8 mouse cellular contexts compared by ENCODE assay signal in the genomic region with DNA sequence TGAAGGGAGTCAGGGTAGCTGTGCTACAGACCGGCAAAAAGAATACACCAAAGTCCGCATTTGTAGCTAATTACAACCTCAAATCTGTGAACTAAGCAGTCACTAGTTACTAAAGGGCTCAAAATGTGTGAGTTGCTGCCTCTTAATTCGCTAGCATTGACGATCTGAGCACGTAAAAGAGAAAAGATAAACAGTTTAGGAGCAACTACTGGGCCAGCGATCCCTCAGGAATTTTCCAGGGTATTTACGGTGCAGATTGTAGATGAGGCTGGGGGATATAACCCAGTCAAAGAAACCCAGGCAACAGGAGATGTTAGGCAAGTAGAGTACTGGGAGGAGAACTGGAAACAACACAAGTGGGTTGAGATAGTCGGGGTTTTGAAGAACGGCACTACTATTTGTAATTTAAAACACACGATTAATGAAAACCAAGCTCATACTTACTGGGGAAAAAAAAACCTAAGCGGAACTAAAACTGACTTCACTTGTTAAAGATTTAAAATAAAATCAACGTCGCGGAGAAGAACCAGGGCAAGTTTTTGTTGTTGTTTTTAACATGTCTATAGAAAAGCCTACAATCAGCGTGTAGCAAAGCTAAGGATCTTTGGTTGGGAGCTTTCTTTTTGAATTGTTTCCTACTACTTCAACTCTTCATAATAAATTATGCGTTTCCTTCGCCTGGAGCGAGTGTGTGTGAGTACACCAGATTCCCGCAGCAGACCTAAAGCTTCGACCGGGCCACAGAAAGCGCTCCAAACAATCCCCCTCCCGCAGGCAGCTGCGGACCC.
DNase-seq lines count a peak whose midpoint lies in the region; ATAC-seq and TF ChIP-seq lines count a peak whose summit lies in the region.

No protein-coding gene starts in this region.

- no peaks in the 10 kb centered on the region for H3K27me3 ChIP-seq in embryonic facial prominence, embryonic 11.5 days (ENCODE audit: control insufficient read depth, insufficient read depth, low read length)
- no peaks in the 10 kb centered on the region for H3K27me3 ChIP-seq in intestine, embryonic 14.5 days (replicated peaks; ENCODE audit: control insufficient read depth, insufficient read depth, low read length)
- no peaks in the 10 kb centered on the region for H3K27me3 ChIP-seq in midbrain, postnatal 0 days (ENCODE audit: insufficient read depth, low read length)

- ATAC-seq in embryonic facial prominence, embryonic 11.5 days (replicated peaks; ENCODE audit: insufficient number of reproducible peaks, low FRiP score, low TSS enrichment, low read depth), result no peak
- ATAC-seq in intestine, embryonic 14.5 days (replicated peaks; ENCODE audit: low FRiP score, low TSS enrichment, low read depth), result 0 out of 2 replicates have a peak, but pooled peaks have one; percentile 11
- peak; percentile 18 for ATAC-seq in midbrain, postnatal 0 days (ENCODE audit: low FRiP score)
- no peak for ATAC-seq in inflammation-experienced regulatory T-cells, adult 6 months

- intact Hi-C loops in left cerebral cortex, adult 2 months (cut with DNase I), result loop anchor here (5.0 to 10.0 kb wide), 3 partner anchors 122 to 484 kb away; no protein-coding TSS in a partner anchor
- intact Hi-C loops in left cerebral cortex, postnatal 25 days (cut with DNase I), result loop anchor here (5.0 to 10.0 kb wide), 3 partner anchors 164 to 1172 kb away; partner anchors contain the start of gene Dmac1

- peak overlapping the region; percentile 70 for H3K4me3 ChIP-seq in left cerebral cortex, adult 2 months
- peak overlapping the region; percentile 84 for H3K4me3 ChIP-seq in embryonic facial prominence, embryonic 11.5 days (ENCODE audit: low read depth, low read length)
- peak overlapping the region; percentile 63 for H3K4me3 ChIP-seq in intestine, embryonic 14.5 days (ENCODE audit: low read depth, low read length)
- peak overlapping the region; percentile 89 for H3K4me3 ChIP-seq in midbrain, postnatal 0 days (ENCODE audit: low read depth, low read length)

- peak overlapping the region; percentile 92 for H3K9ac ChIP-seq in embryonic facial prominence, embryonic 11.5 days (replicated peaks; ENCODE audit: low read length)
- H3K9ac ChIP-seq in intestine, embryonic 14.5 days (ENCODE audit: low read length), result peak overlapping the region; percentile 92
- H3K9ac ChIP-seq in midbrain, postnatal 0 days (replicated peaks; ENCODE audit: low read length, poor library complexity, severe bottlenecking), result peak overlapping the region; percentile 92

- DNase-seq in left cerebral cortex, adult 2 months (ENCODE audit: extremely low spot score in 1 of 2, low spot score in 2 of 2), result no peak
- no peak for DNase-seq in left cerebral cortex, postnatal 25 days (ENCODE audit: low spot score in 2 of 2)
- peak; percentile 46 for DNase-seq in embryonic facial prominence, embryonic 11.5 days (ENCODE audit: low spot score)
- peak; percentile 61 for DNase-seq in intestine, embryonic 14.5 days (ENCODE audit: low spot score)
- DNase-seq in midbrain, postnatal 0 days (ENCODE audit: low spot score), result no peak
- DNase-seq in right cerebral cortex, adult 18-20 months, result no peak
- DNase-seq in frontal cortex, postnatal 14 days (ENCODE audit: low spot score in 2 of 2), result no peak

- WGBS in embryonic facial prominence, embryonic 11.5 days, result under 1% methylated on average over 24 of the region's 24 CpGs
- 1% methylated on average over 24 of the region's 24 CpGs for WGBS in intestine, embryonic 14.5 days
- WGBS in midbrain, postnatal 0 days, result under 1% methylated on average over 24 of the region's 24 CpGs

- no peaks in the 10 kb centered on the region for H3K36me3 ChIP-seq in embryonic facial prominence, embryonic 11.5 days (replicated peaks; ENCODE audit: control insufficient read depth, insufficient read depth, low read depth, low read length)
- no peaks in the 10 kb centered on the region for H3K36me3 ChIP-seq in intestine, embryonic 14.5 days (ENCODE audit: control insufficient read depth, insufficient read depth, low read length)
- no peaks in the 10 kb centered on the region for H3K36me3 ChIP-seq in midbrain, postnatal 0 days (ENCODE audit: insufficient read depth, low read length)

- H3K4me1 ChIP-seq in embryonic facial prominence, embryonic 11.5 days (ENCODE audit: control insufficient read depth, insufficient read depth, low read length), result no peaks in the 10 kb centered on the region
- H3K4me1 ChIP-seq in intestine, embryonic 14.5 days (replicated peaks; ENCODE audit: control insufficient read depth, insufficient read depth, low read length), result peaks cover 4% of the 10 kb centered on the region; the same call in 1 of the 2 replicates
- no peaks in the 10 kb centered on the region for H3K4me1 ChIP-seq in midbrain, postnatal 0 days (ENCODE audit: insufficient read depth, low read length)

- no peak for TF ChIP-seq CTCF in left cerebral cortex, adult 2 months (IDR thresholded peaks at IDR 0.05)
- TF ChIP-seq CTCF in midbrain, postnatal 0 days (IDR thresholded peaks at IDR 0.05), result no peak

- peak overlapping the region; percentile 77 for H3K4me2 ChIP-seq in embryonic facial prominence, embryonic 11.5 days (ENCODE audit: low read depth, low read length)
- H3K4me2 ChIP-seq in intestine, embryonic 14.5 days (ENCODE audit: low read length), result peak overlapping the region; percentile 76
- peak overlapping the region; percentile 73 for H3K4me2 ChIP-seq in midbrain, postnatal 0 days (ENCODE audit: low read depth, low read length, poor library complexity, severe bottlenecking)

- H3K9me3 ChIP-seq in embryonic facial prominence, embryonic 11.5 days (replicated peaks; ENCODE audit: control insufficient read depth, low read length), result no peaks in the 10 kb centered on the region
- H3K9me3 ChIP-seq in intestine, embryonic 14.5 days (ENCODE audit: control insufficient read depth, low read length), result no peaks in the 10 kb centered on the region
- no peaks in the 10 kb centered on the region for H3K9me3 ChIP-seq in midbrain, postnatal 0 days (ENCODE audit: low read length)

- peak overlapping the region; percentile 86 for H3K27ac ChIP-seq in left cerebral cortex, adult 2 months
- H3K27ac ChIP-seq in embryonic facial prominence, embryonic 11.5 days (replicated peaks; ENCODE audit: low read depth, low read length), result peak overlapping the region; percentile 91
- H3K27ac ChIP-seq in intestine, embryonic 14.5 days (ENCODE audit: low read depth), result peak overlapping the region; percentile 93
- peak overlapping the region; percentile 94 for H3K27ac ChIP-seq in midbrain, postnatal 0 days (ENCODE audit: low read depth, low read length)

Comparison
In these comparisons a context has a peak if more than half of its experiments do, and no peak if none do; other contexts are left out.
1. DNase-seq: peak in embryonic facial prominence, embryonic 11.5 days (single experiment) and intestine, embryonic 14.5 days (single experiment); none in left cerebral cortex, adult 2 months (0 of 2), left cerebral cortex, postnatal 25 days (0 of 2), midbrain, postnatal 0 days (single experiment), right cerebral cortex, adult 18-20 months (single experiment) and frontal cortex, postnatal 14 days (0 of 2).
2. ATAC-seq: peak in intestine, embryonic 14.5 days (single experiment) and midbrain, postnatal 0 days (single experiment); none in embryonic facial prominence, embryonic 11.5 days (single experiment) and inflammation-experienced regulatory T-cells, adult 6 months (single experiment).
3. Peak in every context shown above with its lines, with median percentiles within 50 percentile points of each other: H3K27ac ChIP-seq, H3K4me3 ChIP-seq, H3K4me2 ChIP-seq and H3K9ac ChIP-seq.